Mouse (Mus musculus) MEL (cell line): ENCODE results near the gene Adgrg5.

ENCODE experiments used
- CTCF ChIP-seq, 3 experiments: IDR thresholded peaks in 2 of 3; conservative IDR thresholded peaks in 1 of 3; 2 replicates each; pipeline ENCODE4 v1.5.1; 2011 to 2012; ENCODE audit warnings: low read length in 3 of 3, low read depth in 2 of 3, mild to moderate bottlenecking in 2 of 3, improper control_type of control experiment in 1 of 3, inconsistent platforms in 1 of 3, mixed read lengths in 1 of 3, moderate library complexity in 1 of 3; ENCODE audit not compliant: control insufficient read depth in 1 of 3, insufficient read depth in 1 of 3, poor library complexity in 1 of 3, severe bottlenecking in 1 of 3
- EP300 ChIP-seq, 2 experiments: IDR thresholded peaks; 2 replicates each; pipeline ENCODE4 v1.6.1; 2011; ENCODE audit warnings: improper control_type of control experiment in 2 of 2, low read length in 2 of 2, low read depth in 1 of 2, mild to moderate bottlenecking in 1 of 2
- GATA1 ChIP-seq: IDR thresholded peaks from 2 replicates; pipeline ENCODE4 v1.6.1; 2011; ENCODE audit warnings: low read depth, low read length, improper control_type of control experiment
- MAX ChIP-seq: IDR thresholded peaks from 2 replicates; pipeline ENCODE4 v1.6.1; 2011; ENCODE audit warnings: low read length, improper control_type of control experiment
- MXI1 ChIP-seq: IDR thresholded peaks from 2 replicates; pipeline ENCODE4 v1.6.1; 2011; ENCODE audit warnings: mild to moderate bottlenecking, low read depth, low read length, improper control_type of control experiment
- MYC ChIP-seq: IDR thresholded peaks from 2 replicates; pipeline ENCODE4 v1.6.1; 2011; ENCODE audit warnings: low read depth, mild to moderate bottlenecking, low read length, improper control_type of control experiment, moderate library complexity
- RAD21 ChIP-seq: IDR thresholded peaks from 2 replicates; pipeline ENCODE4 v1.6.1; 2011; ENCODE audit warnings: mild to moderate bottlenecking, low read depth, low read length, improper control_type of control experiment
- USF1 ChIP-seq: IDR thresholded peaks from 2 replicates; pipeline ENCODE4 v1.6.1; 2014; ENCODE audit warnings: low read depth, mild to moderate bottlenecking, inconsistent platforms, low read length, improper control_type of control experiment, moderate library complexity

GRCm38 (mm10) chr8:94973270-94973669, 49.8 kb downstream of the Adgrg5 start:
- TF ChIP-seq EP300 (IDR thresholded peaks at IDR 0.05; ENCODE audit: low read depth in 1 of 2, low read length in 2 of 2) (no peak), MYC (no peak), MXI1 (no peak), RAD21 (no peak), CTCF (IDR thresholded peaks at IDR 0.05 in 2 of 3, conservative IDR thresholded peaks at IDR 0.05 in 1 of 3; ENCODE audit: control insufficient read depth in 1 of 3, insufficient read depth in 1 of 3, low read depth in 2 of 3, low read length in 3 of 3, poor library complexity in 1 of 3, severe bottlenecking in 1 of 3) (no peak), MAX (no peak), USF1 (no peak), GATA1 (no peak)
